8 mouse cellular contexts compared by ENCODE assay signal in the genomic region with DNA sequence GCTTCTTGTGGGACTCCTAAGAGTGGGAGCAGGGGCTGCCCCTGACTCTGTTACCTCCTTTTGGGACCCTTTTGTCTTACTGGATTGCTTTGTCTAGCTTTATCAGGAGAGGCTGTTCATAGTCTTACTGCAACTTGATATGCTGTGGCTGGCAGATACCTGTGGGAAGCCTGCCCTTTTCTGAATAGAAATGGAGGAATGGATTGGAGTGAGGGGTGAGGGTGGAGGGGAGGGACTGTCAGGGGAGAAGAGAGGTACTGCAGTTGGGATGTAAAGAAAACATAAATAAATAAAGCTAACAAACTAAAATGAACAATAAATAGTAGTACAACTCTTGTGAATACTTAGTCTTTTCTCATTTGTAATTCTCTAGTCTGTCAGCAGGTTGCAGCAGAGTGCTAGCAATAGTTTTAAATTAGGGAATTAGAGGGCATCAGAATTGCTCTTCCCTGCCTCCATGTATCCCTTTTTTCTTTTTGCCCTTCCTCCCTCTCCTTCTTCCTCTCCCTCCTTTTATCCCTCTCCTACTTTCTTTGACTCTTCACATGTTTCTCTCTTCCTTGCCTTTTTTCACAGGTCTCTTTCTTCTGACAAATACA.
DNase-seq lines count a peak whose midpoint lies in the region; ATAC-seq lines count a peak whose summit lies in the region.

No protein-coding gene starts in this region.

- no peaks in the 10 kb centered on the region for H3K4me1 ChIP-seq in hindbrain, embryonic 11.5 days (replicated peaks; ENCODE audit: control insufficient read depth, insufficient read depth, low read length)
- no peaks in the 10 kb centered on the region for H3K4me1 ChIP-seq in hindbrain, embryonic 12.5 days

- ATAC-seq in hindbrain, embryonic 11.5 days (ENCODE audit: low FRiP score): peak; percentile 49; the same call in 1 of the 2 replicates
- no peak for ATAC-seq in hindbrain, embryonic 12.5 days (ENCODE audit: low FRiP score)

- H3K36me3 ChIP-seq in hindbrain, embryonic 11.5 days (ENCODE audit: control insufficient read depth, insufficient read depth, low read length): no peaks in the 10 kb centered on the region
- H3K36me3 ChIP-seq in hindbrain, embryonic 12.5 days: no peaks in the 10 kb centered on the region

- DNase-seq in hindbrain, embryonic 11.5 days (ENCODE audit: low spot score): peak; percentile 53
- peak; percentile 3 for DNase-seq in ovary, postnatal 14 days (ENCODE audit: low spot score)
- no peak for DNase-seq in ovary, adult 18-20 months (ENCODE audit: low spot score)
- DNase-seq in embryo, embryonic 10 days (ENCODE audit: low spot score): peak; percentile 38
- DNase-seq in retina, embryonic 14.5 days (ENCODE audit: low spot score): peak; percentile 77
- no peak for DNase-seq in thymus, postnatal 14 days
- DNase-seq in adrenal gland, postnatal 14 days: no peak

- H3K27me3 ChIP-seq in hindbrain, embryonic 11.5 days (ENCODE audit: control insufficient read depth, insufficient read depth, low read length): no peaks in the 10 kb centered on the region
- no peaks in the 10 kb centered on the region for H3K27me3 ChIP-seq in hindbrain, embryonic 12.5 days

- no peak overlapping the region for H3K27ac ChIP-seq in hindbrain, embryonic 11.5 days (ENCODE audit: low read depth, low read length)
- no peak overlapping the region for H3K27ac ChIP-seq in hindbrain, embryonic 12.5 days

- no peaks in the 10 kb centered on the region for H3K9me3 ChIP-seq in hindbrain, embryonic 11.5 days (ENCODE audit: control insufficient read depth, low read length)
- no peaks in the 10 kb centered on the region for H3K9me3 ChIP-seq in hindbrain, embryonic 12.5 days (replicated peaks)

- H3K4me3 ChIP-seq in hindbrain, embryonic 11.5 days (ENCODE audit: low read depth, low read length): no peak overlapping the region
- H3K4me3 ChIP-seq in hindbrain, embryonic 12.5 days: no peak overlapping the region

- no peak overlapping the region for H3K9ac ChIP-seq in hindbrain, embryonic 11.5 days (ENCODE audit: low read depth, low read length)
- H3K9ac ChIP-seq in hindbrain, embryonic 12.5 days: no peak overlapping the region

- no peak overlapping the region for H3K4me2 ChIP-seq in hindbrain, embryonic 11.5 days (replicated peaks; ENCODE audit: low read depth, low read length)
- no peak overlapping the region for H3K4me2 ChIP-seq in hindbrain, embryonic 12.5 days (replicated peaks)

Comparison
In these comparisons a context has a peak if more than half of its experiments do, and no peak if none do; other contexts are left out.
1. DNase-seq: peak in hindbrain, embryonic 11.5 days (single experiment), ovary, postnatal 14 days (single experiment), embryo, embryonic 10 days (single experiment) and retina, embryonic 14.5 days (single experiment); none in ovary, adult 18-20 months (single experiment), thymus, postnatal 14 days (single experiment) and adrenal gland, postnatal 14 days (single experiment).